Mouse (Mus musculus) naive thymus-derived CD4-positive, alpha-beta T cell, adult 5 months (primary cell): ENCODE data around the gene Lrrc31. TPM values are rescaled to one million over a fixed set of nuclear protein-coding genes. Genes with fewer than 3 reads are reported as not detected.

Source experiments
- polyA plus RNA-seq: library from polyadenylated mRNA; unstranded; fragments of 100-300 nt; shearing (Covaris generic); gene quantifications from one replicate; pipeline ENCODE4 v1.2.1, GENCODE M21; 2017

The Lrrc31 gene
- 0.14 TPM for polyA plus RNA-seq

DNA sequence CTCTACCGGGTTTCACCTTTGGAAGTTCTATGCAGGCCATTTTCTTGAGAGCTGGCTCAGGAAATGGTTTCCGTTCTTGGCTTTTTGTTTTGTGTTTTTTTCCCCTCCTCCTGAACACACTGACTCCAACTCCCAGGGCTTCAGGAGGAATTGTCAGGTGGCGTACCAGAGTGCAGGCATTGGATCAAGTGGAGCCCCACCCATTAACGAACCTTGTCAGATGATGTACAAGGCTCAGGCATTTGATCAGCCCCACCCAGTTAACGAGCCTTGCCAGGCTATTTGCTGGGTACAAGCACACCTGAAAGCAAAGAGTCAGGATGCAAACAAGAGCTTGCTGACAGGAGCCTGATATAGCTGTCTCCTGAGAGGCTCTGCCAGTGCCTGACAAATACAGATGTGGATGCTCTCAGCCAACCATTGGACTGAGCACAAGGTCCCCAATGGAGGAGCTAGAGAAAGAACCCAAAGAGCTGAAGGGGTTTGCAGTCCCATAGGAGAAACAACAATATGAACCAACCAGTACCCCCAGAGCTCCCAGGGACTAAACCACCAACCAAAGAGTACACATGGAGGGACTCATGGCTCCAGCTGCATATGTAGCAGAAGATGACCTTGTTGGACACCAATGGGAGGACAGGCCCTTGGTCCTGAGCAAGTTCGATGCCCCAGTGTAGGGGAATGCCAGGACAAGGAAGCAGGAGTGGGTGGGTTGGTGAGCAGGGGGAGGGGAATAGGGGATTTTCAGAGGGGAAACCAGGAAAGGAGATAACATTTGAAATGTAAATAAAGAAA lies at the start of gene Lrrc31:
TSS of gene Lrrc31 (minus strand) at position 133 of the 795 bp plus-strand sequence.

DNA sequence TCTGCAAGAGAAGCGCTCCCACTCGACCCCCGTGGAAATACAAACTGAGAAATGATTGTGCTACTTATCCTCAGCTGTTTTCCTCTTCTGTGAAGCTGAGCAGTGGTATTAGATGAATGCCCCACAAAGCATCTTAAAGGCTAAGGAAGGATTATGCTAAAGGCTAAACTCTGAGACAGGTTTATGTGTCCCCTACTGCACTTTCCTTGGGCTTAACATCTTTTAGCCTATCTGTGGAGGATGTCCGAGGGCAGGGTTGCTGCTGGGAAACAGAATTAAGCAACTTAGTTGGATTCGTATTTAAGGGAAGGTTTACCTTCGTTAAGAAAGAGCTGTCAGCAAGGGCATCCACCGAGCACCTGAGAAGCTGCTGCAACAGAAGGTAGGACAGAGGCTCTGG lies 46.4 kb upstream of the Lrrc31 start, which contains the start of gene Samd7:
TSS of gene Samd7 (plus strand) at position 288 of the 400 bp plus-strand sequence.

DNA sequence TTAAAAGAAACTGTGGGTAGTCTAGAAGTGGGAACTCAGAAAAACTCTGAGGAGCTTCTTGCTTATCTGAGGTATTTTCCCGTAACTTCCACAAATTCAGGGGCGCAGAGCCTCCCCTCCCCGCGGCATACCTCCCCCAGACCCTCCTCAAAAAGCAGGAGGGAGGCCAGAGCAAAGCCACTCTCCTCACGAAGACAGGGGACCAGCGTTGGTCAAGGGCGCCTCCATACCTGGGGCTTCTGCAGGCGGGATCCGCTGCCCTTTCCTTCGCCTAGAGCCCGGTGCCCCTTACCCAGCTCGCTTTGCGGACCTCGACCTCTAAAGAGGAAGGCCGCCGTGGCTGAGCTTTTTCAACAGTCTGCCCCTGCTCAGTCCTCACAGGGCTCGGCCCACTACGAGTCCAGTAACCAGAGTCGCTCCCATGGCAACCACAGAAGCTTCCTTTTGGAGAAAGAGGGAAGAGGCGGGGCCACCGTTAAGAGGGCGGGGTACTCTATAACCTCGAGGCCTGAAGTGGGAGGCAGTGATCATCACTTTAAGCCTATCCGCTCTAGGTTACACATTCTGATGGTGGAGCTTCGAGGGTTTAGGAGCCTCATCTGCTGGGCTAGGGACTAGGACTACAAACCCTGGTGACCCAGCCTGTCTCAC lies 52.1 kb downstream of the Lrrc31 start, which contains the start of gene Lrrc34:
TSS of gene Lrrc34 (minus strand) at position 430 of the 651 bp plus-strand sequence.

DNA sequence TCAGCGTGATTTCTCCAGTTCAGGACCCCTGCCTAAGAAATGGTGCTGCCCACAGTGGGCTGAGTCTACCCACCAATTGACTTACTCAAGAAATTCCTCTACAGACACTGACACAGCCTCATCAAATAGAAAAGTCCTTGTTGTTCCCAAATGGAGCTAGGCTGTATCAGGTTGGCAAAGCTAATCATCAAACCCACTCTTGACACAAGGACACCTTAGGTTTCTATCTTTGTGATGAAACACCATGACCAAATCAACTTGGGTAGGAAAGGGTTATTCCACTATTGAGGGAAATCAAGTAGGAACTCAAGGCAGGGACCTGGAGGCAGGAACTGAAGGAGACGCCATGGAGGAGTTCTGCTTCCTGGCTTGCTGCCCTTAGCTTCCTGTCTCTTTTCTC lies 55.4 kb downstream of the Lrrc31 start, which contains the start of gene Lrriq4:
TSS of gene Lrriq4 (plus strand) at position 301 of the 400 bp plus-strand sequence.

Other genes starting within 250 kb of the Lrrc31 start
- gene Mecom, start 151.8 kb downstream of the Lrrc31 start, polyA plus RNA-seq = not detected
- 0.17 TPM for gene Actrt3, start 99.9 kb downstream of the Lrrc31 start, polyA plus RNA-seq
- 74.9 TPM for gene Mynn, start 97.8 kb downstream of the Lrrc31 start, polyA plus RNA-seq
- gene Lrriq4, start 55.3 kb downstream of the Lrrc31 start, polyA plus RNA-seq = not detected
- not detected for gene Lrrc34, start 52.0 kb downstream of the Lrrc31 start, polyA plus RNA-seq
- not detected for gene Samd7, start 46.5 kb upstream of the Lrrc31 start, polyA plus RNA-seq
- 128 TPM for gene Sec62, start 93.0 kb upstream of the Lrrc31 start, polyA plus RNA-seq
- 0.44 TPM for gene Gpr160, start 156.1 kb upstream of the Lrrc31 start, polyA plus RNA-seq